Mouse (Mus musculus): ENCODE measurements at regions not wholly inside any gene's neighbourhood (a gene's known extent, or its start where the extent isn't known, plus 50 kb on each side); places are given as distances from the start of the nearest gene placed in this dataset.

GRCm38 (mm10) chr4:39672609-39673008, 222.5 kb downstream of the 1700009N14Rik start:
- H3K4me1 ChIP-seq (ENCODE audit: control insufficient read depth, low read depth, low read length): no peaks in the 10 kb centered on the region
- no peak overlapping the region for H3K27ac ChIP-seq (ENCODE audit: low read length)
- ATAC-seq (ENCODE audit: low read depth): peak; percentile 55
- H3K36me3 ChIP-seq (ENCODE audit: control insufficient read depth, insufficient read depth): no peaks in the 10 kb centered on the region
- 57% methylated on average over 7 of the region's 7 CpGs for WGBS (ENCODE audit: insufficient replicate concordance)
- no peak overlapping the region for H3K4me3 ChIP-seq (ENCODE audit: low read depth, low read length)
- no peaks in the 10 kb centered on the region for H3K9me3 ChIP-seq (replicated peaks; ENCODE audit: control insufficient read depth, low read length)
- no peak overlapping the region for H3K9ac ChIP-seq (ENCODE audit: low read depth, low read length)
- H3K27me3 ChIP-seq (ENCODE audit: control insufficient read depth, insufficient read depth, low read depth, low read length): no peaks in the 10 kb centered on the region
- H3K4me2 ChIP-seq (ENCODE audit: low read depth, low read length): no peak overlapping the region

DNA sequence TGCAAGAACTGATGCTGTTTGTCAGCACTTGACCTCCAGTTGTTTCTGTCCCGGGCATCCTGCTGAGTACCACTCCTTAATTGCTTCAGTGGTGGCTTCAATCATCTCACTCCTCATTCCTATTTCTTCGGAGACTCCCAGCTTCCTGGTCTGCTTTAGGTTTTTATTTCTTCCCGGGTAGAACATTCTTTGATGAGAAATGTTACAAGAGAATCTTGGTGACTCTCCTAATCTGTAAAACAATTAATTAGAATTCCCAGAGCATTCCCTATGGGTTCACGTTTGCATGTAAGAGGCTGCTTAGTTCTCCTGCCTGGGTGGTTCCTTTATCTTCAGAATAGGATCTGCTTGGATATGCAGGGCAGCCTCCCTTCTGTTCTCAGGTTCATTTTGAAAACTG, 245.1 kb downstream of the 1700009N14Rik start:
- no peak overlapping the region for H3K9ac ChIP-seq (ENCODE audit: low read depth, low read length)
- H3K4me2 ChIP-seq (ENCODE audit: low read depth, low read length): no peak overlapping the region
- WGBS (ENCODE audit: insufficient replicate concordance): 31% methylated on average over 4 of the region's 4 CpGs
- no peak overlapping the region for H3K27ac ChIP-seq (ENCODE audit: low read length)
- H3K27me3 ChIP-seq (ENCODE audit: control insufficient read depth, insufficient read depth, low read depth, low read length): no peaks in the 10 kb centered on the region
- H3K36me3 ChIP-seq (ENCODE audit: control insufficient read depth, insufficient read depth): no peaks in the 10 kb centered on the region
- H3K9me3 ChIP-seq (replicated peaks; ENCODE audit: control insufficient read depth, low read length): no peaks in the 10 kb centered on the region
- ATAC-seq (ENCODE audit: low read depth): no peak
- no peaks in the 10 kb centered on the region for H3K4me1 ChIP-seq (ENCODE audit: control insufficient read depth, low read depth, low read length)
- no peak overlapping the region for H3K4me3 ChIP-seq (ENCODE audit: low read depth, low read length)

DNA sequence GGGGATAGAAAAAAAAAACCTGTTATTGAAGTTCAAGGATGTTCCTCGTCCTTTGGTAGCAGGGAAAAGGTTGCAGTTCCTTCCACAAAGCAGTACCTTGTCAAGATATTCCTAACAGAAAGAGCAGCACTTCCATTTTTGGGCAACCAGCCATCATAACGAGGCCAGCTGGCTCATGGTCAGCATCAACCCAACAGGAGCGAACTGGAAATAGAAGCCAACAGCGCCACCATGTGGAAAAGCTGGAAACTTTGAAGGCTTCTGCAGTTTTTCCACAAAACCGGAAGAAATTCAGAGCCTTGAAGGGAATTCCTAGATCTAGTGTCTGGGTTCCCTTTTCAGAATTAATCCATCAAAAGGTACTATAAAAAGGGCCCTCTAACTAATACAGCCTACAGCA, 247.5 kb downstream of the 1700009N14Rik start:
- no peaks in the 10 kb centered on the region for H3K27me3 ChIP-seq (ENCODE audit: control insufficient read depth, insufficient read depth, low read depth, low read length)
- H3K9me3 ChIP-seq (replicated peaks; ENCODE audit: control insufficient read depth, low read length): no peaks in the 10 kb centered on the region
- H3K9ac ChIP-seq (ENCODE audit: low read depth, low read length): no peak overlapping the region
- ATAC-seq (ENCODE audit: low read depth): no peak
- no peaks in the 10 kb centered on the region for H3K36me3 ChIP-seq (ENCODE audit: control insufficient read depth, insufficient read depth)
- H3K4me3 ChIP-seq (ENCODE audit: low read depth, low read length): no peak overlapping the region
- no peaks in the 10 kb centered on the region for H3K4me1 ChIP-seq (ENCODE audit: control insufficient read depth, low read depth, low read length)
- no peak overlapping the region for H3K4me2 ChIP-seq (ENCODE audit: low read depth, low read length)
- 29% methylated on average over 5 of the region's 5 CpGs for WGBS (ENCODE audit: insufficient replicate concordance)
- H3K27ac ChIP-seq (ENCODE audit: low read length): no peak overlapping the region

- no peak overlapping the region for H3K4me3 ChIP-seq (ENCODE audit: low read depth, low read length)
- H3K27ac ChIP-seq (ENCODE audit: low read length): no peak overlapping the region
- no peak overlapping the region for H3K4me2 ChIP-seq (ENCODE audit: low read depth, low read length)
- no peaks in the 10 kb centered on the region for H3K4me1 ChIP-seq (ENCODE audit: control insufficient read depth, low read depth, low read length)
- WGBS (ENCODE audit: insufficient replicate concordance): 49% methylated on average over 2 of the region's 2 CpGs
- H3K27me3 ChIP-seq (ENCODE audit: control insufficient read depth, insufficient read depth, low read depth, low read length): no peaks in the 10 kb centered on the region
- H3K9me3 ChIP-seq (replicated peaks; ENCODE audit: control insufficient read depth, low read length): no peaks in the 10 kb centered on the region
- no peak overlapping the region for H3K9ac ChIP-seq (ENCODE audit: low read depth, low read length)
- no peak for ATAC-seq (ENCODE audit: low read depth)
- no peaks in the 10 kb centered on the region for H3K36me3 ChIP-seq (ENCODE audit: control insufficient read depth, insufficient read depth)
These were observed 249.3 kb downstream of the 1700009N14Rik start for GRCm38 (mm10) chr4:39699347-39699746.

- no peaks in the 10 kb centered on the region for H3K36me3 ChIP-seq (ENCODE audit: control insufficient read depth, insufficient read depth)
- 67% methylated on average over 6 of the region's 6 CpGs for WGBS (ENCODE audit: insufficient replicate concordance)
- no peak overlapping the region for H3K9ac ChIP-seq (ENCODE audit: low read depth, low read length)
These were observed 267.4 kb downstream of the 1700009N14Rik start for GRCm38 (mm10) chr4:39717477-39717876.

GRCm38 (mm10) chr4:39718691-39719090, 268.6 kb downstream of the 1700009N14Rik start:
- Histone ChIP-seq H3K4me1 (ENCODE audit: control insufficient read depth, low read depth, low read length) (no peaks in the 10 kb centered on the region), H3K4me3 (ENCODE audit: low read depth, low read length) (no peak overlapping the region), H3K9ac (ENCODE audit: low read depth, low read length) (no peak overlapping the region), H3K27ac (ENCODE audit: low read length) (no peak overlapping the region), H3K9me3 (replicated peaks; ENCODE audit: control insufficient read depth, low read length) (no peaks in the 10 kb centered on the region), H3K27me3 (ENCODE audit: control insufficient read depth, insufficient read depth, low read depth, low read length) (no peaks in the 10 kb centered on the region), H3K4me2 (ENCODE audit: low read depth, low read length) (no peak overlapping the region), H3K36me3 (ENCODE audit: control insufficient read depth, insufficient read depth) (no peaks in the 10 kb centered on the region)
- WGBS (ENCODE audit: insufficient replicate concordance): 72% methylated on average over 7 of the region's 7 CpGs
- ATAC-seq (ENCODE audit: low read depth): no peak

More at GRCm38 (mm10) chr4:39717477-39717876, 267.4 kb downstream of the 1700009N14Rik start:
- Histone ChIP-seq H3K27ac (ENCODE audit: low read length) (no peak overlapping the region), H3K4me1 (ENCODE audit: control insufficient read depth, low read depth, low read length) (no peaks in the 10 kb centered on the region), H3K4me3 (ENCODE audit: low read depth, low read length) (no peak overlapping the region), H3K27me3 (ENCODE audit: control insufficient read depth, insufficient read depth, low read depth, low read length) (no peaks in the 10 kb centered on the region), H3K4me2 (ENCODE audit: low read depth, low read length) (no peak overlapping the region), H3K9me3 (replicated peaks; ENCODE audit: control insufficient read depth, low read length) (no peaks in the 10 kb centered on the region)
- no peak for ATAC-seq (ENCODE audit: low read depth)

DNA sequence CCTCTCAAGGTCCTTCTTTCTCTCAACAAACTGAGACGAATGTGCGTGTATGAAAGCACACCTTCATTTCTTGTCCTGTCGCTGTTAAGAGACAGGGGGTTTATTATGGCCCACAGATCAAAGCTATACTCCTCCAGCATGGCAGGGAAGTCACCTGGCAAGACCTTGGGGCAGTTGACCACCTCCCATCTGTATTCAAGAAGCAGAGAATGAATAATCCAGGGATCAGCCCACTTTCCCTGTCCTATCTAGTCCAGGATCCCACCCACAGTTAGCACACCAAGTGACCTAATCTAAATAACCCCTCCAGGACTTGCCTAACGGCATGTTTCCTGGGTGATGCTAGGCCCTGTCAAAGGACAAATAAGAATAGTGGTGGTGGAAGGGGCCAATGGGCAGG, 269.9 kb downstream of the 1700009N14Rik start:
- 64% methylated on average over 4 of the region's 4 CpGs for WGBS (ENCODE audit: insufficient replicate concordance)

DNA sequence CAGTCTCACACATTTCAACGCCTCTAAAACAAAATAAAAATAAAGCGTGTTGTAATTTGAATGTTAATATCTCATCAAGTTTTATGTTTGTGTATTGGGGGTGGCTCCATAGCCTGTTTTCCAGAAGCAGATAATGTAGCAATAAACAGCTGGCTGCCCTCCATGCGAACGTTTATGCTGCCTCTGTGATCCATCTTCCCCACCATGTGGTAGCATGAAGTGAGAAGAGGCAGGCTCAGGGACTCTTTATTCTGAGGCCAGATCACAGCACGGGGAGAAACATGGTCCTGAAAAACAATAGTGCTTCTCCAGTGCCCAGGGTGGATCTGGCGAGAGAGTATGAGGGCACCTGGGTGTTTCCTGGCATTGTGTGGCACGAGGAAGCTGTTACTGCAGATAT, 271.4 kb downstream of the 1700009N14Rik start:
- no peak for ATAC-seq (ENCODE audit: low read depth)
- H3K9ac ChIP-seq (ENCODE audit: low read depth, low read length): no peak overlapping the region
- no peak overlapping the region for H3K4me2 ChIP-seq (ENCODE audit: low read depth, low read length)
- WGBS (ENCODE audit: insufficient replicate concordance): 51% methylated on average over 7 of the region's 7 CpGs
- no peaks in the 10 kb centered on the region for H3K9me3 ChIP-seq (replicated peaks; ENCODE audit: control insufficient read depth, low read length)
- H3K27me3 ChIP-seq (ENCODE audit: control insufficient read depth, insufficient read depth, low read depth, low read length): no peaks in the 10 kb centered on the region
- H3K36me3 ChIP-seq (ENCODE audit: control insufficient read depth, insufficient read depth): no peaks in the 10 kb centered on the region
- no peak overlapping the region for H3K27ac ChIP-seq (ENCODE audit: low read length)
- no peak overlapping the region for H3K4me3 ChIP-seq (ENCODE audit: low read depth, low read length)
- H3K4me1 ChIP-seq (ENCODE audit: control insufficient read depth, low read depth, low read length): no peaks in the 10 kb centered on the region

More for the DNA sequence above, 269.9 kb downstream of the 1700009N14Rik start:
- Histone ChIP-seq H3K36me3 (ENCODE audit: control insufficient read depth, insufficient read depth) (no peaks in the 10 kb centered on the region), H3K4me2 (ENCODE audit: low read depth, low read length) (no peak overlapping the region), H3K9ac (ENCODE audit: low read depth, low read length) (no peak overlapping the region), H3K27ac (ENCODE audit: low read length) (no peak overlapping the region), H3K27me3 (ENCODE audit: control insufficient read depth, insufficient read depth, low read depth, low read length) (no peaks in the 10 kb centered on the region), H3K9me3 (replicated peaks; ENCODE audit: control insufficient read depth, low read length) (no peaks in the 10 kb centered on the region), H3K4me1 (ENCODE audit: control insufficient read depth, low read depth, low read length) (no peaks in the 10 kb centered on the region), H3K4me3 (ENCODE audit: low read depth, low read length) (no peak overlapping the region)
- ATAC-seq (ENCODE audit: low read depth): no peak

DNA sequence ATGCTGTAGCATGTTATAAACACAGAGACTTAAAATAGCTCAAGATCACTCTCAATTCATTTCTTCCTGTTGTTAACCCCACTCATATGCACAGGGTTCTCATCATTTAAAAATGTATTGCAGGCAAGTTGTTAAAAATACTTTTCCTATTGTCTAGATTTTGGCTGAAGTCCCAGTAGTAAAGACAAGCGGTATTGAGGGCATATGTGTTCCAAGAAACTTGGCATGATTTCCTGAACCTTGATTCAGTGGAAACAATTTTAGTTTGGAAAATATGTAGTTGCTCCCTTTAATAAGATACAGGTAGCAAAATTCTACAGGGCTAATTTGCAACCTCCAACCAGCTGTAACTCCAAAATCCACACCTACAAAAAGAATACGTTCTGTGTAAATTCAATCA, 315.5 kb downstream of the 1700009N14Rik start:
- no peaks in the 10 kb centered on the region for H3K27me3 ChIP-seq (ENCODE audit: control insufficient read depth, insufficient read depth, low read depth, low read length)
- no peak overlapping the region for H3K4me2 ChIP-seq (ENCODE audit: low read depth, low read length)
- no peaks in the 10 kb centered on the region for H3K9me3 ChIP-seq (replicated peaks; ENCODE audit: control insufficient read depth, low read length)
- WGBS (ENCODE audit: insufficient replicate concordance): 50% methylated on average over 2 of the region's 2 CpGs
- H3K36me3 ChIP-seq (ENCODE audit: control insufficient read depth, insufficient read depth): no peaks in the 10 kb centered on the region
- H3K4me3 ChIP-seq (ENCODE audit: low read depth, low read length): no peak overlapping the region
- H3K27ac ChIP-seq (ENCODE audit: low read length): no peak overlapping the region
- H3K9ac ChIP-seq (ENCODE audit: low read depth, low read length): no peak overlapping the region
- no peaks in the 10 kb centered on the region for H3K4me1 ChIP-seq (ENCODE audit: control insufficient read depth, low read depth, low read length)
- ATAC-seq (ENCODE audit: low read depth): no peak
